22 mouse cellular contexts compared by ENCODE assay signal in the genomic region with DNA sequence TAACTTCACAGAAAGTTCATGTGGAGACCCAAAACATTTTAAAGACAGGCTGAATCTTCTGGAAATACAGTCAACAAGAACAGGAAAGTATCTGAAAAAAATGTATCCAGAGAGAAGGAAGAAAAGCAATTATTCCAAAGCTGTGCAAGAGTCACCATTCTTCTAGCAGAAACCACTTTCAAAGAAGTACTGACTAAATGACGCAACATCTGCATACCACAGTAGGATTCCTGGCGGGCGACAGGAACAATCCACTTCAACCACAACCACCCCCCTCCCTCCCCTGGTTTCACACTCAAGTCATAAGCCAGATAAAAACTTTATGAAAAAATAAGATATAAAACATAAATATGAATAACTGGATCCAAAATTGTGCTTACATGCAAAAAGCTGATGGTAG. TPM values are rescaled to one million over a fixed set of nuclear protein-coding genes. Genes with fewer than 3 reads are reported as not detected.
DNase-seq lines count a peak whose midpoint lies in the region; ATAC-seq lines count a peak whose summit lies in the region.
"Had no signal": no experiment of that assay in that cellular context is flagged by ENCODE, and none has a peak within 500 bp of the region (broad histone marks: within the 10 kb centered on the region; RNA-seq: fewer than 3 reads in every experiment).

No protein-coding gene starts in this region.

- no peak overlapping the region for H3K4me2 ChIP-seq in midbrain, embryonic 11.5 days
- no peak overlapping the region for H3K4me2 ChIP-seq in forebrain, embryonic 16.5 days (ENCODE audit: low read length)
- H3K4me2 ChIP-seq: embryonic facial prominence, embryonic 12.5 days; heart, embryonic 13.5 days; liver, embryonic 15.5 days; midbrain, embryonic 12.5 days; neural tube, embryonic 15.5 days had no signal

- H3K36me3 ChIP-seq in midbrain, embryonic 11.5 days (ENCODE audit: control insufficient read depth, insufficient read depth, low read length) = peaks cover 2% of the 10 kb centered on the region; the same call in 1 of the 2 replicates
- H3K36me3 ChIP-seq in midbrain, embryonic 10.5 days = peaks cover 74% of the 10 kb centered on the region
- peaks cover 5% of the 10 kb centered on the region for H3K36me3 ChIP-seq in forebrain, embryonic 16.5 days (ENCODE audit: control insufficient read depth, insufficient read depth)

- peak; percentile 19 for DNase-seq in midbrain, embryonic 11.5 days (ENCODE audit: low spot score, missing footprints)
- no peak for DNase-seq in midbrain, embryonic 10.5 days (ENCODE audit: low spot score)
- DNase-seq in lung, postnatal 14 days = peak; percentile 35
- DNase-seq in spleen, postnatal 10 days (ENCODE audit: low spot score in 2 of 2) = no peak
- no peak for DNase-seq in frontal cortex, postnatal 36 days (ENCODE audit: low spot score in 2 of 2)
- no peak for DNase-seq in spleen, postnatal 4 days (ENCODE audit: low spot score in 2 of 2)
- DNase-seq: adrenal gland, postnatal 10 days; cerebellum, adult 18-20 months; heart, postnatal 4 days; kidney, adult 18-20 months; kidney, postnatal 25 days; layer of hippocampus, adult 9-11 months; right cerebral cortex, postnatal 25 days; thymus, postnatal 4 days had no signal

- H3K4me3 ChIP-seq in midbrain, embryonic 11.5 days (ENCODE audit: low read depth, low read length) = no peak overlapping the region
- no peak overlapping the region for H3K4me3 ChIP-seq in midbrain, embryonic 10.5 days
- H3K4me3 ChIP-seq in forebrain, embryonic 16.5 days (replicated peaks; ENCODE audit: low read length) = no peak overlapping the region
- H3K4me3 ChIP-seq: embryonic facial prominence, embryonic 12.5 days; heart, embryonic 13.5 days; liver, embryonic 15.5 days; midbrain, embryonic 12.5 days; neural tube, embryonic 15.5 days had no signal

- H3K27ac ChIP-seq in midbrain, embryonic 11.5 days (ENCODE audit: low read depth, low read length) = no peak overlapping the region
- H3K27ac ChIP-seq in midbrain, embryonic 10.5 days (replicated peaks) = no peak overlapping the region
- no peak overlapping the region for H3K27ac ChIP-seq in forebrain, embryonic 16.5 days (ENCODE audit: low read length)
- H3K27ac ChIP-seq: embryonic facial prominence, embryonic 12.5 days; heart, embryonic 13.5 days; hindbrain, postnatal 0 days; liver, embryonic 15.5 days; midbrain, embryonic 12.5 days; neural tube, embryonic 15.5 days had no signal

- ATAC-seq in midbrain, embryonic 11.5 days (ENCODE audit: low FRiP score) = no peak
- ATAC-seq in granulocyte monocyte progenitor cell, adult 5-6 weeks (replicated peaks; ENCODE audit: poor library complexity, severe bottlenecking) = peak; percentile 84
- ATAC-seq in forebrain, embryonic 16.5 days = no peak
- ATAC-seq: hindbrain, postnatal 0 days had no signal

- no peaks in the 10 kb centered on the region for H3K4me1 ChIP-seq in midbrain, embryonic 11.5 days (ENCODE audit: control insufficient read depth, insufficient read depth, low read length)
- H3K4me1 ChIP-seq in midbrain, embryonic 10.5 days = no peaks in the 10 kb centered on the region
- no peaks in the 10 kb centered on the region for H3K4me1 ChIP-seq in forebrain, embryonic 16.5 days (replicated peaks; ENCODE audit: control insufficient read depth, insufficient read depth, low read length)
- H3K4me1 ChIP-seq: embryonic facial prominence, embryonic 12.5 days; midbrain, embryonic 12.5 days; neural tube, embryonic 15.5 days had no signal

- no peak overlapping the region for H3K9ac ChIP-seq in midbrain, embryonic 11.5 days (ENCODE audit: low read length)
- H3K9ac ChIP-seq in forebrain, embryonic 16.5 days (replicated peaks; ENCODE audit: low read depth, low read length) = no peak overlapping the region
- H3K9ac ChIP-seq: embryonic facial prominence, embryonic 12.5 days; heart, embryonic 13.5 days; liver, embryonic 15.5 days; midbrain, embryonic 12.5 days; neural tube, embryonic 15.5 days had no signal

- WGBS in midbrain, embryonic 11.5 days = 89% methylated on average over 3 of the region's 3 CpGs
- WGBS in midbrain, embryonic 10.5 days = 91% methylated on average over 3 of the region's 3 CpGs
- WGBS in forebrain, embryonic 16.5 days = 85% methylated on average over 3 of the region's 3 CpGs

- no peaks in the 10 kb centered on the region for H3K27me3 ChIP-seq in midbrain, embryonic 11.5 days (ENCODE audit: control insufficient read depth, insufficient read depth, low read length)
- no peaks in the 10 kb centered on the region for H3K27me3 ChIP-seq in midbrain, embryonic 10.5 days (ENCODE audit: low read depth, poor library complexity, severe bottlenecking)
- no peaks in the 10 kb centered on the region for H3K27me3 ChIP-seq in forebrain, embryonic 16.5 days (replicated peaks; ENCODE audit: control insufficient read depth, insufficient read depth, low read length)
- H3K27me3 ChIP-seq: embryonic facial prominence, embryonic 12.5 days; heart, embryonic 13.5 days; liver, embryonic 15.5 days; midbrain, embryonic 12.5 days; neural tube, embryonic 15.5 days had no signal

- H3K9me3 ChIP-seq in midbrain, embryonic 11.5 days (ENCODE audit: control insufficient read depth, low read length) = no peaks in the 10 kb centered on the region
- H3K9me3 ChIP-seq in midbrain, embryonic 10.5 days (replicated peaks) = no peaks in the 10 kb centered on the region
- H3K9me3 ChIP-seq in forebrain, embryonic 16.5 days (ENCODE audit: control insufficient read depth, low read length) = no peaks in the 10 kb centered on the region
- H3K9me3 ChIP-seq: embryonic facial prominence, embryonic 12.5 days; heart, embryonic 13.5 days; liver, embryonic 15.5 days; midbrain, embryonic 12.5 days; neural tube, embryonic 15.5 days had no signal

RNA-seq across cellular contexts. Expression of gene Rbm6, which starts 39.2 kb away (rescaled TPM):
- 104 and 114 TPM in 2 replicates for polyA plus RNA-seq in midbrain, embryonic 11.5 days (2014; fragmentation: Nextera tagmentation; extraction: Ambion mirVana)
- polyA plus RNA-seq in midbrain, embryonic 10.5 days (2016; fragmentation: Nextera tagmentation; extraction: Ambion mirVana) = 101 and 115 TPM in 2 replicates
- total RNA-seq in granulocyte monocyte progenitor cell, adult 5-6 weeks (2014; fragmentation: Nextera tagmentation) = 99.9 and 115 TPM in 2 replicates
- 110 and 125 TPM in 2 replicates for total RNA-seq in granulocyte monocyte progenitor cell, adult 5-6 weeks (2017)
- polyA plus RNA-seq in forebrain, embryonic 16.5 days (2015; fragmentation: Nextera tagmentation; extraction: Ambion mirVana) = 115 and 140 TPM in 2 replicates

RNA-seq across cellular contexts. Expression of gene Mon1a, which starts 54.1 kb away (rescaled TPM):
- 14.8 and 16.8 TPM in 2 replicates for polyA plus RNA-seq in midbrain, embryonic 11.5 days (2014; fragmentation: Nextera tagmentation; extraction: Ambion mirVana)
- polyA plus RNA-seq in midbrain, embryonic 10.5 days (2016; fragmentation: Nextera tagmentation; extraction: Ambion mirVana) = 11.6 and 15.3 TPM in 2 replicates
- 6.1 and 9.3 TPM in 2 replicates for total RNA-seq in granulocyte monocyte progenitor cell, adult 5-6 weeks (2014; fragmentation: Nextera tagmentation)
- 16.5 and 19.5 TPM in 2 replicates for total RNA-seq in granulocyte monocyte progenitor cell, adult 5-6 weeks (2017)
- 24.8 and 25.2 TPM in 2 replicates for polyA plus RNA-seq in forebrain, embryonic 16.5 days (2015; fragmentation: Nextera tagmentation; extraction: Ambion mirVana)

Comparison
In these comparisons a context has a peak if more than half of its experiments do, and no peak if none do; other contexts are left out.
1. DNase-seq: peak in midbrain, embryonic 11.5 days (single experiment) and lung, postnatal 14 days (single experiment); none in midbrain, embryonic 10.5 days (single experiment), spleen, postnatal 10 days (0 of 2), frontal cortex, postnatal 36 days (0 of 2) and spleen, postnatal 4 days (0 of 2).